Mouse (Mus musculus) adrenal gland, adult 18-20 months (tissue): ENCODE data around the gene Trpt1. TPM values are rescaled to one million over a fixed set of nuclear protein-coding genes. Genes with fewer than 3 reads are reported as not detected.
A peak's percentile ranks its signal among the peaks of the same experiment; 100 is the strongest.

Experiments
- DNase-seq, 2 experiments: peaks; one replicate each; pipeline ENCODE4 v3.0.0; 2021 to 2022; ENCODE audit warnings: low spot score in 2 of 2
- total RNA-seq, 2 experiments: library from RNA; stranded (reverse); gene quantifications; 1 replicate in 1 of 2; 2 replicates in 1 of 2; pipeline ENCODE4 v1.2.3; 2021

The Trpt1 gene
- total RNA-seq, 2 experiments from 2014 or later, result 11.4 to 15.4 TPM

DNA sequence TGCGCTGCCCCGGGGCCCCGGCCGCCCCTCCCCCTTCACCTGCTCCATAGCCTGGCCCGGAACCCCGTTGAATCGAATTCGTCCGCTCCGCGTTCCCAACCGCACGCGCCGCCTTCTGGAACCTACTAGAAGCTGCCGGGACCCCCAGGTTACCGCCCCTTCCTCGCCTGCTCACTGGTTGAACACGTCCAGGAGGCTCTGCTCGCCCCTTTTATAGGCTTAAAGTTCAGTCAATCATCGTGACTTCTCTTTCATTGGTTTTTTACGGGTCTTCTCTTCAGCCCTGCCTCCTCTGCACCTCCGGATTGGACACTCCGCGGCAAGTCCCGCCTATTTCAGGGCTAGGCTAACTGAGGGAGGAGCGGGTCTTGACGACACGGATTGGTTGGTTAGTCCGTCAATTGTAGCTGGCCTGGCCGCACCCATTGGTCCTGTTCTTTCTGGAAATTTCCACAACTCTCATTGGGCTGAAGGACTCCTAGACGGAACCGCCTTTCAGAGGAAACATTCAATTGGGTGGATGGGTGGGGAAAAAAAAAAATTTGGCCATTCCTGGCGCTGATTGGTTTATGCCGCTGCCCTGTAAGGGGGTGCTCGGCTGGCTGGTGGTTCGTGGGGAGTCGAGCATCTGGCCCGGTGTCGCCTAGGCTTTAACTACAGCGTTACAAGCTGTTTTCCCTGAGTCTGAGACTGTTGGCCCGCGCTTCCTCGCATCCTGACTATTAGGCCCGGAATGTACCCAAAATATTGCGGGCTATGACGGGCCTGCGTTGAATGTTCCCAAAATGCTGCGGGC is 44.1 kb downstream of the Trpt1 start, which contains the start of gene Stip1:
TSS of gene Stip1 (minus strand) at position 127 of the 796 bp plus-strand sequence.
- peak; percentile 95 for DNase-seq

DNA sequence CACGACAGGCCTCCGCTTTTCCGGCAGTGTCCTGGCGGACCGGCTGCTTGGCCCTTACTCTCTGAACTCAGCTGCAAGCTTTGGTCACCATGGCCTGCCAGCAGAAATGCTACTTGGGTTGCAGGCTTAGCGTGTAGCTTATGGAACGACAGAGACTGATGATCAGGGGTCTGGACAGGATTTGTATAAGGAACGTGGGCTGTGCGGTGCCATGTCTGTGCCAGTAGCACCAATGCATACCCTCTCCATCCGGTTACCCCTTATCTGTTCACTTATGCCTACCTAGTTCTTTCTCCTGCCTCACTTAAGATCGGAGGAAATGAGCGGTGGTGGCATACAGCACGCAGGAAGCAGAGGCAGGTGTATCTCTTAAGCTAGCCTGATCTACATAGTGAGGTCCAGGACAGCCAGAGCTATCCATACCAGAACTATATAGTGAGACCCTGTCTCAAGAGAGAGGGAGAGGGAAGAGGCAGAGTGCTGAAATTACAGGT is 44.8 kb downstream of the Trpt1 start:
- DNase-seq, result no peak

- DNase-seq, result no peak
Observed at GRCm38 (mm10) chr19:7041171-7041570, 45.2 kb downstream of the Trpt1 start.

DNA sequence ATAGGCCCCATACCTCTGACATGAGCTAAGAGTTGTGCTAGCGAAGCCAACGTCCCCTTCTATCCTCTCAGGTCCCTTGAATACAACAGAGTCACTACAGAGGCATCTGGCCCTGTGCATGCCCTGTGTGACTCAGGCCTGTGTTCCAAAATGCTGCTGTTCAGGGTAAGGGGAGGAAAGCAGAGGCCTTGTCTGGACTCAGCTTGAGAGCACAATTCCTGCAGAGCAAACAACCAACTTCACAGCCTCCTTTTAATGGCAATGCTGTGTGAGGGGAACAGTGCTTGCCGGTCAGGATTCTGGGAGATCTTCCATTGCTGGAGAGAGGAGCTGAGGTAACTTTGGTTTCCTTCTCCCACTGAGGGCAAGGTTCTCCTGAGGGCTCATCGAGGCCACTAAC is 48.3 kb downstream of the Trpt1 start:
- no peak for DNase-seq

DNA sequence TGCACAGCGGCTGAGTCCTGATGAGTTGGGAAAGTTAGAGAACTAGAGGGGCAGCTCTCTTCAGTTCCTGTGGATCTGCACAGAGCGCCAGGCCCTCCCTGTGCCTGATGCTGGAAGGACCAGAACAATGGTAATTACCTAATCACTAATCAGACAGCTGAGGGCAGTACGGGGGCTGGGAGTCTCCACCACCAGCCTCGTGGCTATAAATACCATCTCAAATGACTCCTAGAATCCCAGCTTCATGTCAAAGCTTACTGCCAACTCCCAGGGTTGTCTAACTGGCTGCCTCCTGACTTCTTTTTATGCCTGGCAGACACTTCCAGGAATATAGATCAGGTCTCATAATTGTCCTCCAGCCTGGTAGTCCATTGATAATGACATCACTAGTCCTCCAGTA is 48.8 kb downstream of the Trpt1 start:
- no peak for DNase-seq

Other genes starting within 250 kb of the Trpt1 start
- 10 to 100 TPM; 23.2 to 25.3 TPM for gene Rps6ka4, start 155.5 kb upstream of the Trpt1 start, total RNA-seq
- 1 to 10 TPM; 2.0 TPM for gene Ccdc88b, start 137.9 kb upstream of the Trpt1 start, total RNA-seq
- gene Trmt112, start 86.4 kb upstream of the Trpt1 start, total RNA-seq, result 100 to 1,000 TPM in 1 of 2 experiments, 10 to 100 TPM in 1; 83.2 to 110 TPM
- gene Prdx5, start 86.0 kb upstream of the Trpt1 start, total RNA-seq, result 100 to 1,000 TPM; 303 to 375 TPM
- 10 to 100 TPM; 38.7 to 63.0 TPM for gene Esrra, start 74.3 kb upstream of the Trpt1 start, total RNA-seq
- 1 to 10 TPM in 1 of 2 experiments, not detected in 1; 1.2 TPM for gene Catsperz, start 70.8 kb upstream of the Trpt1 start, total RNA-seq
- under 1 TPM; 0.23 to 0.35 TPM for gene Kcnk4, start 61.6 kb upstream of the Trpt1 start, total RNA-seq
- 10 to 100 TPM; 45.5 to 46.0 TPM for gene Bad, start 54.3 kb upstream of the Trpt1 start, total RNA-seq
- gene Gpr137, start 53.7 kb upstream of the Trpt1 start, total RNA-seq, result 10 to 100 TPM; 56.4 to 56.8 TPM
- gene Ppp1r14b, start 21.2 kb upstream of the Trpt1 start, total RNA-seq, result 100 to 1,000 TPM; 160 to 199 TPM
- 10 to 100 TPM; 34.1 to 43.9 TPM for gene Plcb3, start 19.7 kb upstream of the Trpt1 start, total RNA-seq
- gene Fkbp2, start 15.6 kb upstream of the Trpt1 start, total RNA-seq, result 100 to 1,000 TPM in 1 of 2 experiments, 10 to 100 TPM in 1; 86.9 to 104 TPM
- 100 to 1,000 TPM in 1 of 2 experiments, 10 to 100 TPM in 1; 84.3 to 164 TPM for gene Vegfb, start 8.5 kb upstream of the Trpt1 start, total RNA-seq
- 10 to 100 TPM; 43.4 to 50.0 TPM for gene Dnajc4, start 3.6 kb upstream of the Trpt1 start, total RNA-seq
- gene Nudt22, start within 50 bp of the Trpt1 start, total RNA-seq, result 10 to 100 TPM; 21.5 to 24.7 TPM
- 1 to 10 TPM; 7.4 to 8.7 TPM for gene Fermt3, start 23.3 kb downstream of the Trpt1 start, total RNA-seq
- 100 to 1,000 TPM; 284 to 378 TPM for gene Stip1, start 43.8 kb downstream of the Trpt1 start, total RNA-seq
- gene Macrod1, start 60.7 kb downstream of the Trpt1 start, total RNA-seq, result 10 to 100 TPM; 62.4 to 77.9 TPM
- 1 to 10 TPM; 2.1 to 9.3 TPM for gene Flrt1, start 109.6 kb downstream of the Trpt1 start, total RNA-seq
- 100 to 1,000 TPM in 1 of 2 experiments, 10 to 100 TPM in 1; 96.7 to 125 TPM for gene Otub1, start 210.2 kb downstream of the Trpt1 start, total RNA-seq
- gene Cox8a, start 221.5 kb downstream of the Trpt1 start, total RNA-seq, result 1,000 to 10,000 TPM; 1,005 to 1,597 TPM
- 10 to 100 TPM; 18.6 to 20.7 TPM for gene Naa40, start 245.1 kb downstream of the Trpt1 start, total RNA-seq